Mouse (Mus musculus): ENCODE measurements around the gene Btbd35f14.
"Not testable (repeated sequence)": the region's sequence is repeated elsewhere in the genome, so short reads cannot be mapped to it uniquely, and the experiment has no call there.

Gene Btbd35f14

GRCm38 (mm10) chrX:33702249-33702648, at the start of gene Btbd35f14:
TSS of gene Btbd35f14 (minus strand) at chrX:33702349.
- not testable (repeated sequence) for DNase-seq (ENCODE audit: low spot score in 2 of 2)

GRCm38 (mm10) chrX:33656872-33657271, 45.3 kb downstream of the Btbd35f14 start, which contains the start of gene Btbd35f13:
TSS of gene Btbd35f13 (plus strand) at chrX:33657172.
- DNase-seq (ENCODE audit: low spot score in 2 of 2), result not testable (repeated sequence)
